Mouse (Mus musculus): ENCODE measurements around the gene Psenen. TPM values are rescaled to one million over a fixed set of nuclear protein-coding genes. Genes with fewer than 3 reads are reported as not detected.
A peak's percentile ranks its signal among the peaks of the same experiment; 100 is the strongest.

The Psenen gene
- polyA plus RNA-seq, 1 experiment from 2014 or later = 140 TPM

DNA sequence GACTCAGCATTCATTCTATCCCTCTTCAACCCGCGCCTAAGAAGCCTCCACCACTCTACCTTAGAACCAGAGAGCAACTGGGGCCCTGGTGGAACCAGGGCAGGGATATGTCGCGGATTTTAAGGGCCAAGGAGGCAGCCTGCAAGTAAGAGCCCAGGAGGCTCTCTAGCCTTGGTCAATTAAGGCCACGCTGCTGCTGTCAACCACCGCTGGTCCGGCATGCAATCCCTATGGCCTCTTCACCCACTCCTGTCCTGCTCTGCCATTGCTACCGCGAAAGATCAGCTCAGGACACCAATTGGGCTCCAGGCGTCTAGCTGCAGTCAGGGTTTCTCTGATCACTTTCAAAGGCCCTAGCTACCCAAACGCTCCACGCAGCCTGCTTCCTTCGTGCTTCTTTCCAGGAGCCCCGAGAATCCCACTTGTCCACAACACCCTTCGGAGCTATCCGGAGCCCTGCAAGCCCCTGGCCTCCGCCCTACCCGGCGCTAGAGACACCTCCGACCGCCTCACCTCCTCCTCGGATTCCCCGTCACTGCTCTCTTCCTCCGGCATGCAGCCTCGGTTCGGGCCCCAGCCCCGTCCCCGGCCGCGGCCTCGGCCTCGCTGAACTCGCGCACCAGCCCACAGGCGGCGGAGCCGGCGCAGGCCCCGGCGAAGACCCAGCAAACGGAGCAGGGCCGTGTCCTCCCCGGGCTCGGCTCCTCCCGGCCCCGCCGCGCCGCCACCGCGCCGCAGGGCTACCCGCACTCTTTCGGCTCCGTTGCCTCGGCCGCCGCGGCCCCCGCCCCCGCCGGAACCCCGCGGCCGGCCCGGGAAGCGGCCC, 24.6 kb upstream of the Psenen start:
- WGBS = under 1% methylated on average over 66 of the region's 67 CpGs
- peak overlapping the region; percentile 85 for H3K4me2 ChIP-seq (replicated peaks)
- no peaks in the 10 kb centered on the region for H3K9me3 ChIP-seq (replicated peaks)
- ATAC-seq (ENCODE audit: insufficient number of reproducible peaks, low FRiP score, low TSS enrichment, low read depth) = peak; percentile 21; the same call in 1 of the 2 replicates
- no peaks in the 10 kb centered on the region for H3K27me3 ChIP-seq
- H3K4me1 ChIP-seq = peaks cover 25% of the 10 kb centered on the region
- H3K36me3 ChIP-seq = peaks cover 39% of the 10 kb centered on the region
- H3K27ac ChIP-seq (replicated peaks) = peak overlapping the region; percentile 94
- H3K4me3 ChIP-seq (replicated peaks) = peak overlapping the region; percentile 92
- H3K9ac ChIP-seq = peak overlapping the region; percentile 76

DNA sequence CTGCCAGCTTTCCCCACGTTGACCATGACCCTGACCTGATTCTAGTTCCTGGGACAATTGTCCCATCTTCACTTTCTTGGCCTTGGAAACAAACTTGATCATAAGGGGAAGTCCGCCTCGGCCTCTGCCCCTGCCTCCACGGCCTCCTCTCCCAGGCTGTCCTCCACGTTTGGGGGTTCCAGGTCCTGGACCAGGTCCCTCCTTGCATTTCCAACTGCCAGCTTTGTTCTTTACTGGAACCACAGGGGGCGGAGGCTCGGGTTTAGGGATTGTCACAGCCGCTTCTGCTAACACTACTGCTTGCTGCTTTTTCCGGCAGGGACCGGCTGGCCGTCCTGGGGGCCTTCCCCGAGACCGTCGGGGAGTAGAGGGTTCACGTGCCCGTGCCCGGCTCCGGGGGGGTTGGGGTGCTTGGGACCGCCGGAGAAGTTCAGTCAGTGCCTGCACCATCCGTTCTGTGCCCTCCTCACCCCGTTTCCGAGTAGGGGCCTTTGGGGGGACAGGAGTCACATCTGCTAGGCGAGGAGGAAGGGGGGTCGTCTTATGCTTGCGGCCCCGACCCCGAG, 23.1 kb upstream of the Psenen start:
- Histone ChIP-seq H3K27ac (replicated peaks) (no peak overlapping the region), H3K9ac (peak overlapping the region; percentile 1; the same call in 1 of the 2 replicates), H3K9me3 (replicated peaks) (no peaks in the 10 kb centered on the region), H3K27me3 (no peaks in the 10 kb centered on the region), H3K4me2 (replicated peaks) (peak overlapping the region; percentile 85), H3K36me3 (peaks cover 54% of the 10 kb centered on the region), H3K4me3 (replicated peaks) (peak overlapping the region; percentile 92; the same call in 1 of the 2 replicates), H3K4me1 (peaks cover 25% of the 10 kb centered on the region)
- 90% methylated on average over 28 of the region's 28 CpGs for WGBS
- ATAC-seq (ENCODE audit: insufficient number of reproducible peaks, low FRiP score, low TSS enrichment, low read depth) = no peak

DNA sequence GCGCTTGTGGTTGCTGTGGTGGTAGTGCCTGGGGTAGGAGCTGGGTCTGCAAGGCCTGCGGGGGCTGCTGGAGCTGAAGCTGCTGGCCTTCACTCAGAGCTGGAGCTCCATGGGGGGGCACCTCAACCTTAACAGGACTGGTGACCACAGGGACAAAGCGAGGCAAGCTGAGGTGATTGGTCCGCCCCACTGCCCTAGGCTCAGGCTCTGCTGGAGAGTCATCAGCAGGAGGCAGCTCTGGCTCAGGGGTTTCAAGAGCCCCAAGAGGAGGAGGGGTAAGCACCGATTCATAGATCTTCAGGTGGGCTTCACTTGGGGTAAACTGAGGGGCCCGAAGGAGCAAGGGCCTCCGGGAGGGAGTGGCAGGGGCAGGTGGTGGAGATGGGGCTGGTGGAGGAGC, 21.7 kb upstream of the Psenen start:
- Histone ChIP-seq H3K36me3 (peaks cover 66% of the 10 kb centered on the region), H3K9ac (no peak overlapping the region), H3K27me3 (no peaks in the 10 kb centered on the region), H3K4me2 (replicated peaks) (no peak overlapping the region), H3K27ac (replicated peaks) (no peak overlapping the region), H3K4me1 (peaks cover 22% of the 10 kb centered on the region), H3K4me3 (replicated peaks) (no peak overlapping the region), H3K9me3 (replicated peaks) (no peaks in the 10 kb centered on the region)
- ATAC-seq (ENCODE audit: insufficient number of reproducible peaks, low FRiP score, low TSS enrichment, low read depth) = no peak
- 95% methylated on average over 7 of the region's 7 CpGs for WGBS

DNA sequence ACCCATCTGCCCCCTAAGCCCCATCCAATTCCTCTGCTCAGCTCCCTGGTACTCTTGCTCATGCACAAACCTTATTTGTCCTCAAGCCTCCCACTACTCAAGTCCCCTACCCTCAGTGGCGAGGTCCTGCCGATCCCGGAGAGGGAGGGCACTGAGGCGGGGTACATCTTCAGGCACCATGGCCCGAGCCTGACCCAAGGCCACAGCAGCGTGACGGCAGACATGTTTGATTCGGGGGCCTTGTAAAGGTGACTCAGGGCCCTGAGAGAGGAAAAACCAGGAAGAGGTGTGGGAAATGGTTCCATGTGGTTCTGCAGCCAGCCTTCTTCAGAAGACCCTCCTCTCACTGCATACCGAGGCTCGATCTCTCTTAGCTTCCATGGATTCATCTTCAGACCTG, 20.9 kb upstream of the Psenen start:
- Histone ChIP-seq H3K4me1 (peaks cover 16% of the 10 kb centered on the region), H3K27ac (replicated peaks) (no peak overlapping the region), H3K4me2 (replicated peaks) (no peak overlapping the region), H3K27me3 (no peaks in the 10 kb centered on the region), H3K9me3 (replicated peaks) (no peaks in the 10 kb centered on the region), H3K9ac (no peak overlapping the region), H3K36me3 (peaks cover 74% of the 10 kb centered on the region), H3K4me3 (replicated peaks) (no peak overlapping the region)
- WGBS = 94% methylated on average over 10 of the region's 10 CpGs
- no peak for ATAC-seq (ENCODE audit: insufficient number of reproducible peaks, low FRiP score, low TSS enrichment, low read depth)

DNA sequence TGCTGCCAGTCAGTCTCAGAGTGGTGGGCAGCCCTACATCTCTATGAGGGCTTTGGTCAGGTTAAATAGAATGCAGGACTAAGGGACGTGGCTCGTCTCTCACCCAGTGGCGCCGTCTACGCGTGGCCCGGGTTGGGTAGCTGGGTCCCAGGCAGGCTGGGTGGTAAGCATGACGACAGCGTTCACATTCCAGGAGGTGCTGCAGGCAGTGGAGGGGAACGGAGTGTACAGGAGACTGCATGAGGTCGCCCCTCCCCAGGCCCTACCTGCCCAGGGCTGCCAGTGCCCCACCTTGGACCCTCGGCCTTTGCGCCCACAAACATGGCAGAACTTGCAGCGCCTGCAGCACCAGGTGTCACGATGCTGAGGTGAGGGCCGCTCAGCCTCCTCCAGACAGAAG, 18.1 kb upstream of the Psenen start:
- ATAC-seq (ENCODE audit: insufficient number of reproducible peaks, low FRiP score, low TSS enrichment, low read depth) = no peak
- H3K27me3 ChIP-seq = no peaks in the 10 kb centered on the region
- H3K9me3 ChIP-seq (replicated peaks) = no peaks in the 10 kb centered on the region
- H3K9ac ChIP-seq = no peak overlapping the region
- no peak overlapping the region for H3K4me3 ChIP-seq (replicated peaks)
- H3K4me1 ChIP-seq = peaks cover 3% of the 10 kb centered on the region
- no peak overlapping the region for H3K4me2 ChIP-seq (replicated peaks)
- no peak overlapping the region for H3K27ac ChIP-seq (replicated peaks)
- peaks cover 98% of the 10 kb centered on the region for H3K36me3 ChIP-seq
- 91% methylated on average over 16 of the region's 16 CpGs for WGBS

DNA sequence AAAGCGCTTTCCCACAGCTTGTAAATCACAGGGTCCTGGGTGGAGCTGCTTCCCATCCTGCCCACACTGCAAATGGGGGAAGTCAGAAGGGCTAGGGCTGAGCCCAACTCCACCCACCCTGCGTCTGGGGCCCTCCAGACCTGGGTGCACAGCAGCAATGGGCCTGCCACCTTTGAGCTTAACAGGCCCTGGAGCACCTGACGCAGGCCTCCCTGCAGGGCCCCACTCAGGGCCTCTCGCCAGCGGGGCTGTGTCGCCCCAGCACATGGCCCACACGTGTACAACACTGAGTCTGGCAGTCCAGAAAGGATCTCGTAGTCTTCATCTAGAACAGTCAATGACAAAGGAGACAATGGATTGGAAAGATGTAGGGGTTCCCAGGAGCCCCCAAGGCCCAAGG, 16.5 kb upstream of the Psenen start:
- no peak overlapping the region for H3K4me3 ChIP-seq (replicated peaks)
- peaks cover 98% of the 10 kb centered on the region for H3K36me3 ChIP-seq
- no peak for ATAC-seq (ENCODE audit: insufficient number of reproducible peaks, low FRiP score, low TSS enrichment, low read depth)
- no peaks in the 10 kb centered on the region for H3K27me3 ChIP-seq
- WGBS = 87% methylated on average over 8 of the region's 8 CpGs
- no peak overlapping the region for H3K27ac ChIP-seq (replicated peaks)
- H3K4me2 ChIP-seq (replicated peaks) = no peak overlapping the region
- no peaks in the 10 kb centered on the region for H3K9me3 ChIP-seq (replicated peaks)
- H3K9ac ChIP-seq = no peak overlapping the region
- H3K4me1 ChIP-seq = no peaks in the 10 kb centered on the region

DNA sequence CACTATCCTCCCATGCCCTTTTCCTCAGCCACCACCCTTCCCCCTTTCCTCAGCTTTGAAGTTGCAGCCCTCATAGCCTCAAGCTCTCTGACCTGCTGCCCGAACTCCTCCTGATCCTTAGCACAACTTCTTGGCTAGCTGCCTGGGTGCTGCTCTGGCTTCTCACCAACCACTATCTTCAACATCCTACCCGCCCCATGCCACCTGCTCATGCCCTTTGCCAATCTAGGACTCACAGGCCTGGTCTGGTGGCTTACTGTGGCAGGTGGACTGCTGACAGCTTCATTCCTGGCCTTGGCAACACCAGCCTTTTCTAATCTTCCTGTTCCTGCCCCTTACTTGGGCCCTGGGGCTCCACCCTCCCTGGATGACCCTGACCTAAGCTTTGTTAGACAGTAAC, 9.5 kb upstream of the Psenen start:
- Histone ChIP-seq H3K4me3 (replicated peaks) (no peak overlapping the region), H3K27ac (replicated peaks) (no peak overlapping the region), H3K9me3 (replicated peaks) (no peaks in the 10 kb centered on the region), H3K4me1 (no peaks in the 10 kb centered on the region), H3K9ac (no peak overlapping the region), H3K27me3 (no peaks in the 10 kb centered on the region), H3K4me2 (replicated peaks) (no peak overlapping the region), H3K36me3 (peaks cover 97% of the 10 kb centered on the region)
- WGBS = 66% methylated on average over 2 of the region's 2 CpGs
- 0 out of 2 replicates have a peak, but pooled peaks have one; percentile 29 for ATAC-seq (ENCODE audit: insufficient number of reproducible peaks, low FRiP score, low TSS enrichment, low read depth)

DNA sequence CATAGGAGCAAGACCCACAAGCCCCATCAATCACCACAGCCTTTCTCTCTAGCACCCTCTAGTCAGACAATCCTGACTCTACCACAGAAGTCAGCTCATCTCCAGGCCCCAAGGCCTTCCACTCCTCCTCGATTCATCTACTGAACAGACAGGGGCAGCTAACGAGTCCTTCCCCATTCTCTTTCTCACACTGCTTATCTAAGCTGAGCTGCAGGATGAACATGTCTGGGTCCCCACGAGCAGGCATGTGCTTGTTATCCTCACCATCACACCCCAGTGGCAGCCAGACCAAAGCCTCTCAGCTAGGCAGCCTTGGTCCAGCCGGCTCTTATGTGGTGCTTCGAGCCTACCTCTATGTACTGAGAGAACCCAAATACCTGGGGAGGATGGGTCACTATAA, 9.0 kb upstream of the Psenen start:
- WGBS = 88% methylated on average over 5 of the region's 5 CpGs

DNA sequence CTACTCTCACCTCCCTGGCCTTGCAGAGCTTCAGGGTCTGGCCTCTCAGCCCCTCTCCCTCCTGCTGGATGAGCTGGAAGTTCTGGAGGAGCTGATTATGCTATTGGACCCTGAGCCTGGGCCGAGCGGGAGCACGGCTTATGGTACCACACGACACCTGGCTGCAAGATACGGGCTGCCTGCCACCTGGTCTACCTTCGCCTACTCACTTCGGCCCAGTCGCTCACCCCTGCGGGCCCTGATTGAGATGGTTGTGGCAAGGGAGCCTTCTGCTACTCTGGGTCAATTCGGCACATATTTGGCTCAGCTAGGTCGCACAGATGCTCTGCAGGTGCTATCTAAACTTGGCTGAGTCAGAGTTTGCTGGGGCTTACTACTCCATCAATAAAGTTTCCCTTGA, 4.1 kb upstream of the Psenen start:
- ATAC-seq (ENCODE audit: insufficient number of reproducible peaks, low FRiP score, low TSS enrichment, low read depth) = no peak
- Histone ChIP-seq H3K36me3 (peaks cover 59% of the 10 kb centered on the region), H3K4me2 (replicated peaks) (no peak overlapping the region), H3K9ac (no peak overlapping the region), H3K4me3 (replicated peaks) (no peak overlapping the region), H3K4me1 (peaks cover 9% of the 10 kb centered on the region; the same call in 1 of the 2 replicates), H3K9me3 (replicated peaks) (no peaks in the 10 kb centered on the region), H3K27me3 (no peaks in the 10 kb centered on the region), H3K27ac (replicated peaks) (no peak overlapping the region)
- WGBS = 86% methylated on average over 11 of the region's 11 CpGs

More for the DNA sequence above, 9.0 kb upstream of the Psenen start:
- no peaks in the 10 kb centered on the region for H3K27me3 ChIP-seq
- H3K4me2 ChIP-seq (replicated peaks) = no peak overlapping the region
- no peaks in the 10 kb centered on the region for H3K9me3 ChIP-seq (replicated peaks)
- H3K4me3 ChIP-seq (replicated peaks) = no peak overlapping the region
- no peaks in the 10 kb centered on the region for H3K4me1 ChIP-seq
- H3K36me3 ChIP-seq = peaks cover 91% of the 10 kb centered on the region
- H3K9ac ChIP-seq = no peak overlapping the region
- ATAC-seq (ENCODE audit: insufficient number of reproducible peaks, low FRiP score, low TSS enrichment, low read depth) = no peak
- H3K27ac ChIP-seq (replicated peaks) = no peak overlapping the region

DNA sequence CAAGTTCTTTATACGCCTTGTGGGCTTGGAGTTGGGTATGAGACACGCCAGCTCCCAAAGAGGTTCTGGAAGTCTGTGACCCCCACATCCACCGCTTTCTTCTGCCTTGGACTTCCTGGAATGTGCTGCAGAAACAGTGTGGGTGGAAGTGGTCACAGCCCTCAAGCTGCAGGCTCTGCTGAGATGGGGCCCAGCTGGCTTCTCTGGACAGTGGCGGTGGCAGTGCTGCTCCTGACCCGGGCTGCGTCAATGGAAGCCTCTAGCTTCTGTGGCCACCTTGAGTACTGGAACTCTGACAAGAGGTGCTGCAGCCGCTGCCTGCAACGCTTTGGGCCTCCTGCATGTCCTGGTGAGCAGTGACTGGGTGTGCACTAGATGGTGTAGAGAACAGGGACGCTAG, 2.6 kb upstream of the Psenen start:
- Histone ChIP-seq H3K27me3 (no peaks in the 10 kb centered on the region), H3K4me2 (replicated peaks) (no peak overlapping the region), H3K27ac (replicated peaks) (no peak overlapping the region), H3K36me3 (peaks cover 47% of the 10 kb centered on the region), H3K9ac (no peak overlapping the region), H3K4me1 (peaks cover 13% of the 10 kb centered on the region; the same call in 1 of the 2 replicates), H3K9me3 (replicated peaks) (no peaks in the 10 kb centered on the region), H3K4me3 (replicated peaks) (no peak overlapping the region)
- ATAC-seq (ENCODE audit: insufficient number of reproducible peaks, low FRiP score, low TSS enrichment, low read depth) = no peak
- WGBS = 84% methylated on average over 9 of the region's 9 CpGs

DNA sequence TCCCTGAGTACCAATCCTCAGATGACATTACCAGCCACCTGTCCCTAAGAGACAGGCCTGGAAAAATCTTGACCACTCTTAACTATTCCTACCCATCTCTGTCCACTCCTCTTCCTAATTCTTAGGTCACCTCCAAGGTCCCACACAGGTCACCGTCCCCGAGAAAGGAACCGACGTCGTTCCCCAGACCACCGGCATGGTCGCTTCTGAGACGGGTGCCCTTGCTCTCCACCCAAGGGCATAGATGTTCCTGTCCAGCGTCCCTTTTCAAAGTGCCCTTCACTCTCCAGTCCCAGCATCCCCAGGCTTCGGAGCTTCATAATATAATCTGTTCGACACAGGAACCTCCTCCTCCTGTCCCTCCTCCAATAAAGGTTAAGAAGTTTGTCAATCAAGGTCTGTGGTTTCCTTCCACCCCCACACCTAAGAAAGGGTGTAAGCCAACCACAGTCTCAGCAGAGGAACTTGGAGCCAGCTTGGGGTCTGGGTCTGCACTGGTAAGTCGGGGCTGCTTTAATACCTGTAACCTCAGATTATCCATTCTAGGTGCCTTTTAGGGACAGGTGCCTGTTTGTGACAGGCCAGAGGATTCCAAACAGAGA, 1.6 kb upstream of the Psenen start, which contains the start of gene Igflr1:
Gene Igflr1 (plus strand): TSS at position 458 of the 602 bp plus-strand sequence.
- WGBS = 95% methylated on average over 12 of the region's 12 CpGs
- Histone ChIP-seq H3K4me2 (replicated peaks) (no peak within 1 kb of the TSS), H3K36me3 (peaks cover 37% of the 10 kb centered on the region)

More for the DNA sequence above, 1.6 kb upstream of the Psenen start, which contains the start of gene Igflr1:
- no peak within 1 kb of the TSS for H3K9ac ChIP-seq
- no peak within 1 kb of the TSS for H3K27ac ChIP-seq (replicated peaks)
- no peaks in the 10 kb centered on the region for H3K27me3 ChIP-seq
- ATAC-seq (ENCODE audit: insufficient number of reproducible peaks, low FRiP score, low TSS enrichment, low read depth) = no peak
- peak within 1 kb of the TSS; percentile 94; the same call in 1 of the 2 replicates for H3K4me3 ChIP-seq (replicated peaks)
- H3K9me3 ChIP-seq (replicated peaks) = no peaks in the 10 kb centered on the region
- peaks cover 15% of the 10 kb centered on the region; the same call in 1 of the 2 replicates for H3K4me1 ChIP-seq
